Mouse (Mus musculus) midbrain, embryonic 13.5 days (tissue): ENCODE data around the gene B3gnt3. TPM values are rescaled to one million over a fixed set of nuclear protein-coding genes. Genes with fewer than 3 reads are reported as not detected.

Experiments
- ATAC-seq: fragments of 200-750 bp; cut with Nextera tagmentation; 2 replicates; pipeline ENCODE4 v1.8.0; 2017; ENCODE audit warnings: mild to moderate bottlenecking, moderate TSS enrichment, moderate library complexity
- H3K27ac ChIP-seq: fragments of 300-500 bp; sonication (generic); 2 replicates; pipeline ENCODE4 v1.5.1; 2015; ENCODE audit warnings: inconsistent platforms, mild to moderate bottlenecking, moderate library complexity
- H3K27me3 ChIP-seq: fragments of 300-500 bp; sonication (generic); 2 replicates; pipeline ENCODE4 v1.6.1; 2015; ENCODE audit warnings: mild to moderate bottlenecking, inconsistent platforms
- H3K36me3 ChIP-seq: fragments of 300-500 bp; sonication (generic); 2 replicates; pipeline ENCODE4 v1.6.1; 2015; ENCODE audit warnings: mild to moderate bottlenecking, inconsistent platforms
- H3K4me1 ChIP-seq: fragments of 300-500 bp; sonication (generic); replicated peaks from 2 replicates; pipeline ENCODE4 v1.6.1; 2015; ENCODE audit warnings: inconsistent platforms
- H3K4me2 ChIP-seq: fragments of 300-500 bp; sonication (generic); replicated peaks from 2 replicates; pipeline ENCODE4 v1.6.1; 2015; ENCODE audit warnings: moderate library complexity, mild to moderate bottlenecking, inconsistent platforms
- H3K4me3 ChIP-seq: fragments of 300-500 bp; sonication (generic); replicated peaks from 2 replicates; pipeline ENCODE4 v1.5.1; 2015; ENCODE audit warnings: mild to moderate bottlenecking, inconsistent platforms
- H3K9ac ChIP-seq: fragments of 300-500 bp; sonication (generic); replicated peaks from 2 replicates; pipeline ENCODE4 v1.6.1; 2015; ENCODE audit warnings: mild to moderate bottlenecking, inconsistent platforms
- H3K9me3 ChIP-seq: fragments of 300-500 bp; sonication (generic); 2 replicates; pipeline ENCODE4 v1.6.1; 2016; ENCODE audit warnings: mild to moderate bottlenecking, inconsistent platforms
- whole genome bisulfite sequencing: fragments of 180-500 bp; shearing (Covaris S2); methylation state at CpG from one replicate; pipeline ENCODE4 v1.1.7; 2015; 5-methylcytosine and 5-hydroxymethylcytosine counted together
- polyA plus RNA-seq: library from polyadenylated mRNA; unstranded; fragments of >200 nt; fragmentation: Nextera tagmentation; extraction: Ambion mirVana; gene quantifications from 2 replicates; pipeline ENCODE4 v1.2.1, GENCODE M21; 2015

B3gnt3 gene
- polyA plus RNA-seq, 1 experiment from 2014 or later: 0.31 TPM

- Histone ChIP-seq H3K9me3 (no peaks in the 10 kb centered on the region), H3K4me2 (peak overlapping the region; percentile 62), H3K4me1 (peaks cover 20% of the 10 kb centered on the region), H3K36me3 (no peaks in the 10 kb centered on the region), H3K4me3 (peak overlapping the region; percentile 41), H3K27ac (no peak overlapping the region), H3K9ac (peak overlapping the region; percentile 54; the same call in 1 of the 2 replicates), H3K27me3 (peaks cover 100% of the 10 kb centered on the region)
- ATAC-seq: peak; percentile 67
- WGBS: under 1% methylated on average over 23 of the region's 23 CpGs
These were observed 15.3 kb downstream of the B3gnt3 start for GRCm38 (mm10) chr8:71686143-71686734.

- 2% methylated on average over 29 of the region's 29 CpGs for WGBS
- Histone ChIP-seq H3K27ac (no peak overlapping the region), H3K4me1 (peaks cover 21% of the 10 kb centered on the region), H3K4me2 (peak overlapping the region; percentile 62), H3K9me3 (no peaks in the 10 kb centered on the region), H3K4me3 (peak overlapping the region; percentile 41), H3K36me3 (no peaks in the 10 kb centered on the region), H3K27me3 (peaks cover 100% of the 10 kb centered on the region), H3K9ac (peak overlapping the region; percentile 54; the same call in 1 of the 2 replicates)
- ATAC-seq: peak; percentile 37
These were observed 16.0 kb downstream of the B3gnt3 start for GRCm38 (mm10) chr8:71685573-71685972.

GRCm38 (mm10) chr8:71684701-71685100 lies 16.9 kb downstream of the B3gnt3 start:
- H3K27ac ChIP-seq: no peak overlapping the region
- H3K36me3 ChIP-seq: no peaks in the 10 kb centered on the region
- no peak for ATAC-seq
- no peaks in the 10 kb centered on the region for H3K9me3 ChIP-seq
- no peak overlapping the region for H3K4me2 ChIP-seq
- H3K9ac ChIP-seq: no peak overlapping the region
- H3K4me1 ChIP-seq: peaks cover 27% of the 10 kb centered on the region
- WGBS: 9% methylated on average over 10 of the region's 10 CpGs
- H3K4me3 ChIP-seq: no peak overlapping the region
- peaks cover 100% of the 10 kb centered on the region for H3K27me3 ChIP-seq

DNA sequence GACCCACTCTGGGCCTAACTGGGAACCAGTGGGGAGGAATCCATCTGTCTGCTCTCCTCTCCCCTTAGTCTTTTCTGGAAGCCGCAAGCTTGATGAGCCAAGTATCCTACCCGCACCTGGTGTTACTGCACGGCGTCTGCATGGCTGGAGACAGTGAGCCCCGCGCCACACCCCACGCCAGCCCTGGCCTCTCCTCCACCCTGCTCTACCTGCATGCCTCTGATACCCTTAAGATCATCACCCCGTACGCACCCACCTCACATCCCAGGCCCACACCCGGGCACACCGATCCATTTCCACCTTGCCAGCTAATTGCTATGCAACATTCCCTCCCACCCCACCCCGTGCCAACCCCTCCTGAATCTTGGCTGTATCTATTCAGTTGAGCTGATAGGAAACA lies 18.8 kb downstream of the B3gnt3 start:
- no peak overlapping the region for H3K4me3 ChIP-seq
- no peak overlapping the region for H3K9ac ChIP-seq
- no peak overlapping the region for H3K27ac ChIP-seq
- WGBS: 53% methylated on average over 12 of the region's 12 CpGs
- H3K4me2 ChIP-seq: no peak overlapping the region
- peaks cover 30% of the 10 kb centered on the region for H3K4me1 ChIP-seq
- H3K27me3 ChIP-seq: peaks cover 100% of the 10 kb centered on the region
- H3K36me3 ChIP-seq: no peaks in the 10 kb centered on the region
- no peak for ATAC-seq
- H3K9me3 ChIP-seq: no peaks in the 10 kb centered on the region

DNA sequence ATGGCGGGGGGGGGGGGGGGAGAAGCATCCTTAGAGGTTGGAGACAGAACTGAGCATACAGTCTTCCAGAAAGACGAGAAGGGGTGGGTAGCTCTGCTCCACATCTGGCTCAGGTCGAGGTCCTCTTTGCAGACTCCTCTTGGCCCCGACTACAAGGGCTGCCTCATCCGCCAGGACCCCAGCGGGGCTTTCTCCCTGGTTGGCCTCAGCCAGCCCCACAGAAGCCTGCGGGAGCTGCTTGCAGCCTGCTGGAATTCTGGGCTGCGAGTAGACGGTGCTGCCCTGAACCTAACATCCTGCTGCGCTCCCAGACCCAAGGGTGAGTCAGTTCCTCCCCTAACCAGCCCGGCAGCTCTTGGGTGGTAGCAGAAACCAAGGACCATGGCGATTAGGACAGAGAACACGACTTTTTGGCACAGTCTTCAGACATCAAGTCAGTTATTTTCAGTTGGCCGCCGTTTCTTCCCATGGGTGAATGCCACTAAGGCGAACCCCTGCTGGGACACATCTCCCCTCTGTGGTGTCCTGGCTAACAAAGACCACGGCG lies 20.1 kb downstream of the B3gnt3 start:
- WGBS: 2% methylated on average over 18 of the region's 18 CpGs
- Histone ChIP-seq H3K9ac (no peak overlapping the region), H3K27me3 (peaks cover 99% of the 10 kb centered on the region), H3K4me1 (peaks cover 22% of the 10 kb centered on the region), H3K4me2 (no peak overlapping the region), H3K27ac (no peak overlapping the region), H3K36me3 (no peaks in the 10 kb centered on the region), H3K9me3 (no peaks in the 10 kb centered on the region), H3K4me3 (no peak overlapping the region)
- no peak for ATAC-seq

GRCm38 (mm10) chr8:71680471-71680870 lies 21.1 kb downstream of the B3gnt3 start:
- Histone ChIP-seq H3K4me2 (0 out of 2 replicates have a peak overlapping the region, but pooled peaks have one; percentile 13), H3K4me3 (no peak overlapping the region), H3K9me3 (no peaks in the 10 kb centered on the region), H3K27ac (no peak overlapping the region), H3K9ac (no peak overlapping the region), H3K27me3 (peaks cover 94% of the 10 kb centered on the region), H3K36me3 (no peaks in the 10 kb centered on the region), H3K4me1 (peaks cover 21% of the 10 kb centered on the region)
- no peak for ATAC-seq
- 4% methylated on average over 21 of the region's 21 CpGs for WGBS

DNA sequence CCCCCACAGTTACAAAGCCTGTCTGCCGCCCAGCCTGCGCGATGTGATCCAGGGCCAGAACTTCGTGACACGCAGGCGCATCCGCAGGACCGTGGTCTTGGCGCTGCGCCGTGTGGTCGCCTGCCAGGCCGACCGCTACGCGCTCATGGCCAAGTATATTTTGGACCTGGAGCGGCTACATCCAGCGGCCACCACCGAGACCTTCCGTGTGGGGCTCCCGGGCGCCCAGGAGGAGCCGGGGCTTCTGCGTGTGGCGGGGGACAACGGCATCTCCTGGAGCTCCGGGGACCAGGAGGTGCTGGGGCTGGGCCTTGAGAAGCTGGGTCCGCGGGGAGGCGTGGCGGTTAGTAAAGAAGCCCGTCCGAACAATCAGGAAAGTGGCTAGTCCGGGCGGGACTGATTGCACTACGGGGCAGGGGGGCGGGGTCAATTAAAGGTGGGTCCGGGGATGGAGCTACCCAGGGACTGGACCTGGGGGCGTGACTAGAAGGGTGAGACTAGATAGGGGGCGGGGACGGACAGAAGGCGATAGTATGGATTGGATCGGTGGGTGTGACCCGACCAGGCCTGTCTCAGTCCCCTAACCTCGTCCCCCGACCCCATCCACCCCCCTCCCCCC lies 21.9 kb downstream of the B3gnt3 start:
- H3K27ac ChIP-seq: no peak overlapping the region
- peaks cover 91% of the 10 kb centered on the region for H3K27me3 ChIP-seq
- peak overlapping the region; percentile 28; the same call in 1 of the 2 replicates for H3K9ac ChIP-seq
- H3K9me3 ChIP-seq: no peaks in the 10 kb centered on the region
- 2% methylated on average over 46 of the region's 46 CpGs for WGBS
- no peaks in the 10 kb centered on the region for H3K36me3 ChIP-seq
- peaks cover 20% of the 10 kb centered on the region for H3K4me1 ChIP-seq
- peak overlapping the region; percentile 48 for H3K4me2 ChIP-seq
- no peak for ATAC-seq
- peak overlapping the region; percentile 31 for H3K4me3 ChIP-seq

- H3K4me2 ChIP-seq: peak overlapping the region; percentile 48
- peak overlapping the region; percentile 28; the same call in 1 of the 2 replicates for H3K9ac ChIP-seq
- peaks cover 87% of the 10 kb centered on the region for H3K27me3 ChIP-seq
- H3K4me1 ChIP-seq: peaks cover 20% of the 10 kb centered on the region
- ATAC-seq: no peak
- no peaks in the 10 kb centered on the region for H3K9me3 ChIP-seq
- no peaks in the 10 kb centered on the region for H3K36me3 ChIP-seq
- peak overlapping the region; percentile 31 for H3K4me3 ChIP-seq
- no peak overlapping the region for H3K27ac ChIP-seq
- WGBS: 10% methylated on average over 16 of the region's 16 CpGs
These were observed 22.5 kb downstream of the B3gnt3 start for GRCm38 (mm10) chr8:71679116-71679515.

GRCm38 (mm10) chr8:71678216-71678615 lies 23.4 kb downstream of the B3gnt3 start:
- H3K27ac ChIP-seq: no peak overlapping the region
- H3K4me2 ChIP-seq: no peak overlapping the region

GRCm38 (mm10) chr8:71677555-71677954 lies 24.0 kb downstream of the B3gnt3 start:
- H3K4me2 ChIP-seq: no peak overlapping the region
- H3K27me3 ChIP-seq: peaks cover 74% of the 10 kb centered on the region
- H3K4me1 ChIP-seq: peaks cover 20% of the 10 kb centered on the region
- H3K4me3 ChIP-seq: no peak overlapping the region
- H3K36me3 ChIP-seq: no peaks in the 10 kb centered on the region
- no peak overlapping the region for H3K9ac ChIP-seq
- no peaks in the 10 kb centered on the region for H3K9me3 ChIP-seq
- no peak for ATAC-seq
- no peak overlapping the region for H3K27ac ChIP-seq

More at GRCm38 (mm10) chr8:71678216-71678615, 23.4 kb downstream of the B3gnt3 start:
- whole genome bisulfite sequencing: 55% methylated on average over 4 of the region's 4 CpGs
- Histone ChIP-seq H3K4me3 (no peak overlapping the region), H3K36me3 (no peaks in the 10 kb centered on the region), H3K4me1 (peaks cover 20% of the 10 kb centered on the region), H3K9me3 (no peaks in the 10 kb centered on the region), H3K27me3 (peaks cover 80% of the 10 kb centered on the region), H3K9ac (no peak overlapping the region)
- ATAC-seq: no peak

- H3K4me2 ChIP-seq: peak overlapping the region; percentile 90
- peak overlapping the region; percentile 74; the same call in 1 of the 2 replicates for H3K9ac ChIP-seq
- H3K4me1 ChIP-seq: peaks cover 24% of the 10 kb centered on the region
- H3K27ac ChIP-seq: no peak overlapping the region
- 55% methylated on average over 9 of the region's 9 CpGs for WGBS
- H3K9me3 ChIP-seq: no peaks in the 10 kb centered on the region
- H3K27me3 ChIP-seq: peaks cover 66% of the 10 kb centered on the region
- H3K4me3 ChIP-seq: peak overlapping the region; percentile 64
- no peak for ATAC-seq
- no peaks in the 10 kb centered on the region for H3K36me3 ChIP-seq
These were observed 24.8 kb downstream of the B3gnt3 start for GRCm38 (mm10) chr8:71676803-71677202.

DNA sequence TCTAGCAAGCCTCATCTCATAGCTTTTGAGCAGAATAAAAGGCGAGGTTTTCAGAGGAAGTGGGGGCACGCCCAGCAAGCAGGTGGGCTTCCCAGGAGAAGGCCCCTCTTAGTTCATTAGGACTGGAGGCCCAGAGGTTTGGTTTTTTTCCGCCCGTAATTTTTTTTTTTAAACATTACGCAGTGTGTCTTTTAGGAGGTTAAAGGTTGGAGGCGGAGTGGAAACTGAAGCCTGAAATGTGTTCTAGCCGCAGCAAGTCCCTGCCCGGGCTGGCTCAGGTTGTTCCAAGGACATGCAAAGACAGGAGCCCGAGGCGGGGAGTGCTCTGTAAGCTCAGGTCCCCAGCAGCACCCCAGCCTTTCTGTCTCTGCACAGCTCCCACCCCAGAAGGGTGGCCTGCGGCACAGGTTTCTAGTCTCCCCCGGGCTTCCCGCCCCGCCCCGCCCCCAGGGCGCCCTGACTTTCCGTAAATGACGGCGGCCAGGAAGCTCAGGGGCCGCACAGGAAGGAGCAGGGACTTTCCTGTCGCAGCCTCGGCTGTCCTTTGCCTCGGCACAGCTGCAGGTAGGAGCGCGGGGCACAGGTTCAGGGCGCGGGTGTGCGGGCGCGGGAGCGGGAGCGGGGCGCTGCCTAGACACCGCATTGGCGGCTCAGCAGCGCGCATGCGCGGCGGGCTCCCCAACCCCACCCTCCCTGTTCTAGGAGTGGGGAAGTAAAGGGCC lies 25.4 kb downstream of the B3gnt3 start, which contains the start of gene Jak3:
TSS of gene Jak3 (plus strand) at position 277 of the 722 bp plus-strand sequence.
- Histone ChIP-seq H3K27me3 (peaks cover 60% of the 10 kb centered on the region), H3K36me3 (no peaks in the 10 kb centered on the region), H3K9me3 (no peaks in the 10 kb centered on the region), H3K9ac (peak within 1 kb of the TSS; percentile 74), H3K27ac (peak within 1 kb of the TSS; percentile 44; the same call in 1 of the 2 replicates), H3K4me2 (peak within 1 kb of the TSS; percentile 90), H3K4me1 (peaks cover 24% of the 10 kb centered on the region), H3K4me3 (peak within 1 kb of the TSS; percentile 64)
- peak; percentile 43 for ATAC-seq
- 3% methylated on average over 37 of the region's 40 CpGs for WGBS
